Mouse (Mus musculus): ENCODE data around the gene Atf6. TPM values are rescaled to one million over a fixed set of nuclear protein-coding genes. Genes with fewer than 3 reads are reported as not detected.
A peak's percentile ranks its signal among the peaks of the same experiment; 100 is the strongest.

The Atf6 gene
- polyA plus RNA-seq, 1 experiment from 2014 or later = 8.4 TPM

- H3K4me1 ChIP-seq (replicated peaks) = peaks cover 22% of the 10 kb centered on the region
- H3K9me3 ChIP-seq = no peaks in the 10 kb centered on the region
- no peaks in the 10 kb centered on the region for H3K27me3 ChIP-seq
- ATAC-seq (ENCODE audit: insufficient number of reproducible peaks, insufficient read depth, low FRiP score, low TSS enrichment, low read depth) = no peak
- peaks cover 12% of the 10 kb centered on the region for H3K36me3 ChIP-seq
- 67% methylated on average over 11 of the region's 11 CpGs for WGBS
- H3K4me3 ChIP-seq (replicated peaks) = no peak overlapping the region
- no peak overlapping the region for H3K27ac ChIP-seq
- H3K9ac ChIP-seq (replicated peaks) = no peak overlapping the region
- H3K4me2 ChIP-seq = no peak overlapping the region
Observed at GRCm38 (mm10) chr1:170656518-170657227, 210.9 kb downstream of the Atf6 start.

- peak; percentile 64 for ATAC-seq (ENCODE audit: insufficient number of reproducible peaks, insufficient read depth, low FRiP score, low TSS enrichment, low read depth)
- Histone ChIP-seq H3K9me3 (no peaks in the 10 kb centered on the region), H3K27me3 (no peaks in the 10 kb centered on the region), H3K27ac (no peak overlapping the region), H3K4me3 (replicated peaks) (no peak overlapping the region), H3K9ac (replicated peaks) (no peak overlapping the region), H3K4me1 (replicated peaks) (peaks cover 22% of the 10 kb centered on the region), H3K4me2 (no peak overlapping the region), H3K36me3 (peaks cover 17% of the 10 kb centered on the region)
- 61% methylated on average over 5 of the region's 5 CpGs for WGBS
Observed at GRCm38 (mm10) chr1:170655280-170655917, 212.2 kb downstream of the Atf6 start.

Other genes with a start within 250 kb of the Atf6 start
- 25.3 and 29.2 TPM in 2 replicates for gene Olfml2b, start 223.2 kb downstream of the Atf6 start, polyA plus RNA-seq (2016; fragmentation: Nextera tagmentation; extraction: Ambion mirVana)
- gene Gm26620, start 17.3 kb upstream of the Atf6 start, polyA plus RNA-seq (2016; fragmentation: Nextera tagmentation; extraction: Ambion mirVana) = 0.28 and 0.42 TPM in 2 replicates
- gene Dusp12, start 17.8 kb upstream of the Atf6 start, polyA plus RNA-seq (2016; fragmentation: Nextera tagmentation; extraction: Ambion mirVana) = 46.0 and 53.2 TPM in 2 replicates
- not detected in 2 replicates for gene Fcrlb, start 45.2 kb upstream of the Atf6 start, polyA plus RNA-seq (2016; fragmentation: Nextera tagmentation; extraction: Ambion mirVana)
- not detected in 2 replicates for gene Fcrla, start 59.8 kb upstream of the Atf6 start, polyA plus RNA-seq (2016; fragmentation: Nextera tagmentation; extraction: Ambion mirVana)
- gene Fcgr2b, start 108.8 kb upstream of the Atf6 start, polyA plus RNA-seq (2016; fragmentation: Nextera tagmentation; extraction: Ambion mirVana) = 0.33 and 0.34 TPM in 2 replicates
- gene Fcgr4, start 151.1 kb upstream of the Atf6 start, polyA plus RNA-seq (2016; fragmentation: Nextera tagmentation; extraction: Ambion mirVana) = 0.17 and 0.21 TPM in 2 replicates
- gene Fcgr3, start 197.2 kb upstream of the Atf6 start, polyA plus RNA-seq (2016; fragmentation: Nextera tagmentation; extraction: Ambion mirVana) = 4.5 and 5.3 TPM in 2 replicates
- gene Cfap126, start 246.1 kb upstream of the Atf6 start, polyA plus RNA-seq (2016; fragmentation: Nextera tagmentation; extraction: Ambion mirVana) = 1.5 and 1.6 TPM in 2 replicates